Mouse (Mus musculus) olfactory bulb, adult 2 months (tissue): ENCODE data around the gene Pcyox1.

Source experiments
- CTCF ChIP-seq: fragments of 200-500 bp; IDR thresholded peaks from 2 replicates; pipeline ENCODE4 v1.5.1; 2012; ENCODE audit warnings: low read depth, mild to moderate bottlenecking, low read length, moderate library complexity; ENCODE audit not compliant: insufficient read depth
- POLR2A ChIP-seq: fragments of 200-500 bp; IDR thresholded peaks from 2 replicates; pipeline ENCODE4 v1.6.1; 2012; ENCODE audit warnings: mild to moderate bottlenecking, low read depth, low read length, moderate library complexity; ENCODE audit not compliant: insufficient read depth

- TF ChIP-seq CTCF (no peak), POLR2A (no peak)
Measured at GRCm38 (mm10) chr6:86360691-86361090, 36.3 kb downstream of the Pcyox1 start.
